Mouse (Mus musculus): ENCODE results near the gene Zfp553. TPM values are rescaled to one million over a fixed set of nuclear protein-coding genes. Genes with fewer than 3 reads are reported as not detected.
"Not testable (repeated sequence)": the region's sequence is repeated elsewhere in the genome, so short reads cannot be mapped to it uniquely, and the experiment has no call there.

The Zfp553 gene
- polyA plus RNA-seq, 1 experiment from 2014 or later: 41.8 TPM

DNA sequence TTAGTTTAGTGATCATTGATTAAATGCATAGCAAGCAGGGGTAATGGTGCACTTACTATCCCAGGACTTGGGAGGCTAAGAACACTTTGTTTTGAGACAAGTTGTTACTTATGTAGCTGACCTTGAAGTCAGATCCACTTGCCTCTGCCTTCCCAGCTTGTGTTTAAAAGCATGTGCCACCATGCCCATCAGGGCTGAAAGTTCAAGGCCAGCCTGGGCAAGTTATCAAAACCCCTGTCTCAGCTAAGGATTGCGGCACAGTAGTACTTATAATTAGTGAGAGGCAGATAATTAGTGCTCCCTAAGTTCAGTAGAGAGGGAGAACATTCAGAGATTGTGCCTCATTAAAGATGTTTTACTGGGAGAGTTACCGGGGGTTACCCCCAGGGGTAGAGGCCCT lies 1.9 kb downstream of the Zfp553 start:
- WGBS: 90% methylated on average over 2 of the region's 2 CpGs
- no peak overlapping the region for H3K27ac ChIP-seq (ENCODE audit: low read depth, low read length)
- H3K4me3 ChIP-seq (ENCODE audit: low read depth, low read length): peak overlapping the region; percentile 94; the same call in 1 of the 2 replicates
- peaks cover 10% of the 10 kb centered on the region; the same call in 1 of the 2 replicates for H3K4me1 ChIP-seq (replicated peaks; ENCODE audit: control insufficient read depth, insufficient read depth, low read length)
- ATAC-seq (replicated peaks; ENCODE audit: low FRiP score) (no peak), DNase-seq (ENCODE audit: low spot score) (no peak)
- no peaks in the 10 kb centered on the region; the same call in 1 of the 2 replicates for H3K9me3 ChIP-seq (ENCODE audit: control insufficient read depth, low read length)
- no peaks in the 10 kb centered on the region for H3K27me3 ChIP-seq (ENCODE audit: control insufficient read depth, insufficient read depth, low read length)
- H3K9ac ChIP-seq (ENCODE audit: low read length): peak overlapping the region; percentile 27; the same call in 1 of the 2 replicates
- H3K36me3 ChIP-seq (ENCODE audit: control insufficient read depth, insufficient read depth, low read length): peaks cover 34% of the 10 kb centered on the region
- peak overlapping the region; percentile 61; the same call in 1 of the 2 replicates for H3K4me2 ChIP-seq (ENCODE audit: low read depth, low read length, severe bottlenecking)

DNA sequence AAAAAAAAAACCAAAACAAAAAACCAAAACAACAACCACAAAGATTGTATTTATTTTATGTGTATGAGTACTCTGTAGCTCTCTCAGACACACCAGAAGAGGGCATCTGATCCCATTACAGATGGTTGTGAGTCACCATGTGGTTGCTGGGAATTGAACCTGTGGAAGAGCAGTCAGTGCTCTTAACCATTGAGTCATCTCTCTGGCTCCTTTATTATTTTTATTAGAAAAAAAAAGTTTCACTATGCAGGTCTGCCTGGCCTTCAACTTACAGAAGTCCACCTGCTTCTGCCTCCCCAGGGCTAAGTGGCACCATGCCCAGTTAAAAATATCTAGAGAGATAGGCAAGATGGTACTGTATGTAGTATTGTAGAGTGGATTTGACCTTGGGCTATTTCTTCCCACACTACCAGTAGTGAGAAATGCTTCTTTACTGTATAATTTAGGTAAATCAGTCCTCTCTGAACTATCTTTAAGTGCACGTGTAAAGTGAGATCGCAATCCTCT lies 10.6 kb downstream of the Zfp553 start:
- H3K4me3 ChIP-seq (ENCODE audit: low read depth, low read length): peak overlapping the region; percentile 79; the same call in 1 of the 2 replicates
- no peak for ATAC-seq (replicated peaks; ENCODE audit: low FRiP score)
- H3K27me3 ChIP-seq (ENCODE audit: control insufficient read depth, insufficient read depth, low read length): no peaks in the 10 kb centered on the region
- peak overlapping the region; percentile 84; the same call in 1 of the 2 replicates for H3K27ac ChIP-seq (ENCODE audit: low read depth, low read length)
- 40% methylated on average over 2 of the region's 2 CpGs for WGBS
- no peaks in the 10 kb centered on the region for H3K9me3 ChIP-seq (ENCODE audit: control insufficient read depth, low read length)
- peak overlapping the region; percentile 88 for H3K4me2 ChIP-seq (ENCODE audit: low read depth, low read length, severe bottlenecking)
- H3K9ac ChIP-seq (ENCODE audit: low read length): peak overlapping the region; percentile 86
- DNase-seq (ENCODE audit: low spot score): no peak
- H3K36me3 ChIP-seq (ENCODE audit: control insufficient read depth, insufficient read depth, low read length): peaks cover 2% of the 10 kb centered on the region
- peaks cover 20% of the 10 kb centered on the region for H3K4me1 ChIP-seq (replicated peaks; ENCODE audit: control insufficient read depth, insufficient read depth, low read length)

DNA sequence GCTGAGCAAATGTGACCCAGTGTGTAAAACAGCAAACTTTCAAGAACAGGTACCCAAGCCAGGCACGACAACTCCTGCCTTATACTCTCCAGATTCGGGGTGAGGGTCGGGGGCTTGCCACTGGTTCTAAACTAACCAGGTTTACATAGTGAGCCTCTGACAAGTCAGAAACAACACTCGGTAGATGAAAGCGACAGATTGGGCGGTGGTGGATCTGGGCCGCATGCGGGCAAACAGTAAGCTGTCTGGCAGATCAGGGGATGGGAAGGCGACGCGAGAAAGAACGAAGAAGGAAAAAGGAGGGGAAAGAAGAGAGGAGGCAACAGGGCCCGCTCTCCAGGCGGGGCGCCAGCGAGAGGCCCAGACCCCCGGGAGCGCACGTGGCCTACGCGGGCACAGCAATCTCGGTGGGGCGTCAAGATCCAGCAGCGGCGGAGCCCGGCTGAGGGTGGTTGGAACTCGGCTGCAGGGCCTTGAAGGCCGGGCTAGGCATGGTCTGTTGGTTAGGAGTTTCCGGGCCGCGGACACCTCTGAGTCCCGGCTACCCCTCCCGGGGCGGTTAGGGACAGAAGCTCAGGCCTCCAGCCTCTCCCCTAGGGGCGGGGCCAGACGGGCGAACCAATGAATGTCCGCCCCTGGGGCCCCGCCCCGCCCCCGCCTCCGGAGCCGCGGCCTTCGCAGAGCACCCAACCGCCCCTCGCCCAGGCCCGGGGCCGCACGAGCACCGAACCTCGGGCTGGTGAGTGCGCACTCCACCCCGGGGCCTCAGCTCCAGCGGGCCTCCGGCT lies 11.2 kb downstream of the Zfp553 start, which contains the start of gene Zfp771:
TSS of gene Zfp771 (plus strand) at position 405 of the 788 bp plus-strand sequence.
- DNase-seq (ENCODE audit: low spot score) (peak; percentile 97), ATAC-seq (replicated peaks; ENCODE audit: low FRiP score) (peak; percentile 96)
- peaks cover 20% of the 10 kb centered on the region for H3K4me1 ChIP-seq (replicated peaks; ENCODE audit: control insufficient read depth, insufficient read depth, low read length)
- H3K36me3 ChIP-seq (ENCODE audit: control insufficient read depth, insufficient read depth, low read length): no peaks in the 10 kb centered on the region; the same call in 1 of the 2 replicates
- peak within 1 kb of the TSS; percentile 79 for H3K4me3 ChIP-seq (ENCODE audit: low read depth, low read length)
- H3K27ac ChIP-seq (ENCODE audit: low read depth, low read length): peak within 1 kb of the TSS; percentile 84
- H3K9me3 ChIP-seq (ENCODE audit: control insufficient read depth, low read length): no peaks in the 10 kb centered on the region
- peak within 1 kb of the TSS; percentile 86 for H3K9ac ChIP-seq (ENCODE audit: low read length)
- H3K27me3 ChIP-seq (ENCODE audit: control insufficient read depth, insufficient read depth, low read length): no peaks in the 10 kb centered on the region
- WGBS: 1% methylated on average over 56 of the region's 56 CpGs
- H3K4me2 ChIP-seq (ENCODE audit: low read depth, low read length, severe bottlenecking): peak within 1 kb of the TSS; percentile 88

DNA sequence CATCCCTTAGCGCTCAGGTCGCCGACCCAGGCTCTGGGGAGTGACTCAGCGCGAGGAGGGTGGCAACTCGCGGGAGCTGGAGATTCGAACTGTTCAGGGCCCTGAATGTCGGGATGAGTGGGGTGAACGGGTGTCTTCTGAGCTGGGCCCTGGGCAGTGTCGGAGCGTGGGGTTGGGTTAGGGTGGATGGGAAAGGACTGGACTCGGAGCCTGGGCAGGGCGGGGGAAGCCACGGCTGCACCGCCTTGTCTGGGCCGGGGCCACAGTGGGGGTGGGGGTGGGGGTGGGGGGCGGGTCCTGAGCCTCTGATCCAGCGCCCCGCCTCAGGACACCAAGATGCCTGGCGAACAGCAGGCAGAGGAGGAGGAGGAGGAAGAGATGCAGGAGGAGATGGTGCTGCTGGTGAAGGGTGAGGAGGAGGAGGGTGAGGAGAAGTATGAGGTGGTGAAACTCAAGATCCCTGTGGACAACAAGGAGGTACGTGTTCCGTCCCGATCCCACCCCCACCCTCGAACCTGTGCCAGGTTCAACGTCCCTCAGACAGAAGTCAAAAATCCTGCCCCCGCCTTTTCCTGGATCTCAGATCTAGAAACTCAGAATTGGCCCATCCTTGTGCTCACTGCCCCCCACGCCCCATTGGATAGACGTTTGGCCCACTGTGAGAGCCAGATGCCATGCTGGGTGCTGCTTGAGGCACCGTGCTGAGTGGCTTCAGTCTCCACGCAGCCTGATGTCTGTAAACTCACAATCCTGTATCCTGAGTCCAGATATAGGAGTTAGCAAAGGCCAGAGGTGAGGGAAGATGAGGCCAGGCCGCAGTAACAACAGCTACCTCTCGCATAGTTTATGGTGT lies 12.0 kb downstream of the Zfp553 start:
- Histone ChIP-seq H3K4me1 (replicated peaks; ENCODE audit: control insufficient read depth, insufficient read depth, low read length) (peaks cover 20% of the 10 kb centered on the region), H3K9me3 (ENCODE audit: control insufficient read depth, low read length) (no peaks in the 10 kb centered on the region), H3K4me2 (ENCODE audit: low read depth, low read length, severe bottlenecking) (peak overlapping the region; percentile 88), H3K4me3 (ENCODE audit: low read depth, low read length) (peak overlapping the region; percentile 79), H3K27me3 (ENCODE audit: control insufficient read depth, insufficient read depth, low read length) (no peaks in the 10 kb centered on the region), H3K27ac (ENCODE audit: low read depth, low read length) (peak overlapping the region; percentile 84), H3K9ac (ENCODE audit: low read length) (peak overlapping the region; percentile 86), H3K36me3 (ENCODE audit: control insufficient read depth, insufficient read depth, low read length) (no peaks in the 10 kb centered on the region; the same call in 1 of the 2 replicates)
- ATAC-seq (replicated peaks; ENCODE audit: low FRiP score): peak; percentile 74
- no peak for DNase-seq (ENCODE audit: low spot score)
- WGBS: 14% methylated on average over 31 of the region's 33 CpGs

DNA sequence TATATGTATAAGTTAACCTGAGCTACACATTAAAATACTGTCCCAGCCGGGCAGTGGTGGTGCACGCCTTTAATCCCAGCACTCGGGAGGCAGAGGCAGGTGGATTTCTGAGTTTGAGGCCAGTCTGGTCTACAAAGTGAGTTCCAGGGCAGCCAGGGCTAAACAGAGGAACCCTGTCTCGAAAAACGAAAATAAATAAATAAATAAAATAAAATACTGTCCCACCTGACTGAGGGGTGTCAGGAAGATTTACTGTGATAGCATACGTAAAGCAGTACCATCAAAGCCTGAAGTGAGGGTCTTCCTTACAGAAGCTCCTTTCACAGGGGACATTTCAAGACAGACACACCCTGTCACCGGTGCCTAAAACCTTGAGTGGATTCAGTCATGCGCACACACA lies 17.6 kb downstream of the Zfp553 start:
- not testable (repeated sequence) for H3K4me2 ChIP-seq (ENCODE audit: low read depth, low read length, severe bottlenecking); DNase-seq (ENCODE audit: low spot score); H3K9ac ChIP-seq (ENCODE audit: low read length); H3K4me3 ChIP-seq (ENCODE audit: low read depth, low read length); H3K36me3 ChIP-seq (ENCODE audit: control insufficient read depth, insufficient read depth, low read length); H3K27ac ChIP-seq (ENCODE audit: low read depth, low read length); H3K27me3 ChIP-seq (ENCODE audit: control insufficient read depth, insufficient read depth, low read length); H3K4me1 ChIP-seq (replicated peaks; ENCODE audit: control insufficient read depth, insufficient read depth, low read length); ATAC-seq (replicated peaks; ENCODE audit: low FRiP score); H3K9me3 ChIP-seq (ENCODE audit: control insufficient read depth, low read length)
- WGBS: 93% methylated on average over 8 of the region's 8 CpGs

DNA sequence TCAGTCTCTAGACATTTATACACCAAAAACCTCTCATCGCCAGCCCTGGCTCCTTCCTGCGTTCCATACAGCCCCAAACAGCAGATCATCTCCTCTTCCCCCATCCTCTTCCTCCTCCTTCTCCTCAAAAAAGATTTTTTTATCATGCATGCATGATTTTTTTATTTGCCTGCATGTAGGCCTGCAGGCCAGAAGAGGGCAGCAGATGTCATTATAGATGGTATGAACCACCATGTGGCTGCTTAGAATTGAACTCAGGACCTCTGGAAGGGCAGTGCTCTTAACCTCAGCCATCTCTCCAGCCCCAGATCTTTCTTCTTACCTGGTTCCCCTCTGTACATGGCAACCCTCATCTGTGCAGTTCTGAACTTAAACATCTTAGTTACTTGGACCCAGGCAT lies 19.6 kb downstream of the Zfp553 start:
- Histone ChIP-seq H3K27me3 (ENCODE audit: control insufficient read depth, insufficient read depth, low read length) (no peaks in the 10 kb centered on the region), H3K9me3 (ENCODE audit: control insufficient read depth, low read length) (no peaks in the 10 kb centered on the region), H3K4me1 (replicated peaks; ENCODE audit: control insufficient read depth, insufficient read depth, low read length) (no peaks in the 10 kb centered on the region), H3K4me3 (ENCODE audit: low read depth, low read length) (no peak overlapping the region), H3K27ac (ENCODE audit: low read depth, low read length) (no peak overlapping the region), H3K4me2 (ENCODE audit: low read depth, low read length, severe bottlenecking) (no peak overlapping the region), H3K36me3 (ENCODE audit: control insufficient read depth, insufficient read depth, low read length) (no peaks in the 10 kb centered on the region; the same call in 1 of the 2 replicates), H3K9ac (ENCODE audit: low read length) (no peak overlapping the region)
- WGBS: 86% methylated on average over 2 of the region's 2 CpGs
- ATAC-seq (replicated peaks; ENCODE audit: low FRiP score) (no peak), DNase-seq (ENCODE audit: low spot score) (no peak)

DNA sequence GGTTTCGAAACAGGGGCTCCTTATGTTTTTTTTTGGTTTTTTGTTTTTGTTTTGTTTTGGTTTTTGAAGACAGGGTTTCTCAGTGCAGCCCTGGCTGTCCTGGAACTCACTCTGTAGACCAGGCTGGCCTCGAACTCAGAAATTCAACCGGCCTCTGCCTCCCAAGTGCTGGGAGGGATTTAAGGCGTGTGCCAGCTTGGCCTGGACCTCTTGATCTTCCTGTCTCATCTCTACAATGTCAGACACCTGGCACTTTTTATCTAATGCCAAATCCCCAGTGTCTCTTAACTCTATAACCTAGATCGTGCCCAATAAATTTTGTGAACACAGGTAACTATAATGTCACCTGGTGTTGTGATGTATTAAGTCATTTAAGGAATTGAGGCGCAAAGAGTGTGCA lies 20.5 kb downstream of the Zfp553 start:
- Histone ChIP-seq H3K27ac (ENCODE audit: low read depth, low read length) (peak overlapping the region; percentile 82), H3K36me3 (ENCODE audit: control insufficient read depth, insufficient read depth, low read length) (no peaks in the 10 kb centered on the region; the same call in 1 of the 2 replicates), H3K9me3 (ENCODE audit: control insufficient read depth, low read length) (no peaks in the 10 kb centered on the region), H3K4me3 (ENCODE audit: low read depth, low read length) (peak overlapping the region; percentile 49), H3K9ac (ENCODE audit: low read length) (peak overlapping the region; percentile 64; the same call in 1 of the 2 replicates), H3K27me3 (ENCODE audit: control insufficient read depth, insufficient read depth, low read length) (no peaks in the 10 kb centered on the region), H3K4me1 (replicated peaks; ENCODE audit: control insufficient read depth, insufficient read depth, low read length) (no peaks in the 10 kb centered on the region), H3K4me2 (ENCODE audit: low read depth, low read length, severe bottlenecking) (peak overlapping the region; percentile 76)
- no peak for ATAC-seq (replicated peaks; ENCODE audit: low FRiP score)
- DNase-seq (ENCODE audit: low spot score): no peak
- WGBS: 82% methylated on average over 6 of the region's 6 CpGs

All from forebrain, embryonic 11.5 days (tissue).